Mouse (Mus musculus) hindbrain, postnatal 0 days (tissue): ENCODE data around the gene Tmem186. TPM values are rescaled to one million over a fixed set of nuclear protein-coding genes. Genes with fewer than 3 reads are reported as not detected.

Experiments
- ATAC-seq: fragments of 200-750 bp; cut with Nextera tagmentation; 2 replicates; pipeline ENCODE4 v1.8.0; 2017; ENCODE audit warnings: mild to moderate bottlenecking, moderate TSS enrichment, moderate library complexity
- DNase-seq: peaks from one replicate; pipeline ENCODE4 v3.0.0-alpha.2; 2015; ENCODE audit warnings: low spot score
- H3K27ac ChIP-seq: fragments of 300-500 bp; sonication (generic); 2 replicates; pipeline ENCODE4 v1.5.1; 2014; ENCODE audit warnings: mild to moderate bottlenecking
- H3K27me3 ChIP-seq: fragments of 300-500 bp; sonication (generic); 2 replicates; pipeline ENCODE4 v1.6.1; 2014; ENCODE audit warnings: low read length, mixed read lengths; ENCODE audit not compliant: insufficient read depth
- H3K36me3 ChIP-seq: fragments of 300-500 bp; sonication (generic); 2 replicates; pipeline ENCODE4 v1.6.1; 2014; ENCODE audit warnings: low read length, mixed read lengths; ENCODE audit not compliant: insufficient read depth
- H3K4me1 ChIP-seq: fragments of 300-500 bp; sonication (generic); 2 replicates; pipeline ENCODE4 v1.6.1; 2014; ENCODE audit warnings: antibody characterized with exemption, low read length, mixed read lengths; ENCODE audit not compliant: insufficient read depth
- H3K4me2 ChIP-seq: fragments of 300-500 bp; sonication (generic); 2 replicates; pipeline ENCODE4 v1.6.1; 2014; ENCODE audit warnings: low read depth, mild to moderate bottlenecking, low read length, moderate library complexity, mixed read lengths
- H3K4me3 ChIP-seq: fragments of 300-500 bp; sonication (generic); 2 replicates; pipeline ENCODE4 v1.5.1; 2014; ENCODE audit warnings: low read length
- H3K9ac ChIP-seq: fragments of 300-500 bp; sonication (generic); replicated peaks from 2 replicates; pipeline ENCODE4 v1.6.1; 2014; ENCODE audit warnings: mild to moderate bottlenecking, low read length, moderate library complexity, mixed read lengths
- H3K9me3 ChIP-seq: fragments of 300-500 bp; sonication (generic); 2 replicates; pipeline ENCODE4 v1.6.1; 2016; ENCODE audit warnings: low read length, mixed read lengths
- CTCF ChIP-seq: IDR thresholded peaks from 2 replicates; pipeline ENCODE4 v1.5.1; 2016; ENCODE audit warnings: antibody characterized with exemption, control low read depth, low read depth
- WGBS: fragments of 180-500 bp; shearing (Covaris S2); extraction: QIAGEN DNeasy Blood & Tissue Kit; methylation state at CpG from one replicate; pipeline ENCODE4 v1.1.7; 2014; 5-methylcytosine and 5-hydroxymethylcytosine counted together
- polyA plus RNA-seq: library from polyadenylated mRNA; unstranded; fragments of >200 nt; fragmentation: Nextera tagmentation; extraction: Ambion mirVana; gene quantifications from 2 replicates; pipeline ENCODE4 v1.2.1, GENCODE M21; 2015
- total RNA-seq: library from RNA; depleted of rRNA; stranded (reverse); fragments of >200 nt; gene quantifications from 2 replicates; pipeline ENCODE4 v1.2.3, GENCODE M21; 2014

The Tmem186 gene
- total and polyA plus RNA-seq, 2 experiments from 2014 or later = 15.7 to 19.1 TPM

GRCm38 (mm10) chr16:8658349-8658748 lies 20.8 kb upstream of the Tmem186 start:
- H3K4me2 ChIP-seq = no peak overlapping the region
- no peaks in the 10 kb centered on the region for H3K9me3 ChIP-seq
- DNase-seq (no peak), ATAC-seq (no peak)
- no peak overlapping the region for H3K9ac ChIP-seq
- no peak overlapping the region for H3K27ac ChIP-seq
- TF ChIP-seq CTCF = no peak
- no peaks in the 10 kb centered on the region for H3K4me1 ChIP-seq
- H3K36me3 ChIP-seq = peaks cover 46% of the 10 kb centered on the region
- H3K4me3 ChIP-seq = no peak overlapping the region
- WGBS = 75% methylated on average over 4 of the region's 4 CpGs
- H3K27me3 ChIP-seq = no peaks in the 10 kb centered on the region

- no peak overlapping the region for H3K4me3 ChIP-seq
- H3K4me2 ChIP-seq = no peak overlapping the region
- peaks cover 55% of the 10 kb centered on the region for H3K36me3 ChIP-seq
- H3K9me3 ChIP-seq = no peaks in the 10 kb centered on the region
- no peak for DNase-seq
- H3K9ac ChIP-seq = no peak overlapping the region
- TF ChIP-seq CTCF = no peak
- no peak for ATAC-seq
- no peak overlapping the region for H3K27ac ChIP-seq
- WGBS = 80% methylated on average over 2 of the region's 2 CpGs
- H3K4me1 ChIP-seq = no peaks in the 10 kb centered on the region
- no peaks in the 10 kb centered on the region for H3K27me3 ChIP-seq
Observed at GRCm38 (mm10) chr16:8656256-8656655, 18.7 kb upstream of the Tmem186 start.

GRCm38 (mm10) chr16:8655599-8655998 lies 18.1 kb upstream of the Tmem186 start:
- ATAC-seq (no peak), DNase-seq (no peak)
- Histone ChIP-seq H3K4me2 (no peak overlapping the region), H3K9me3 (no peaks in the 10 kb centered on the region), H3K4me3 (no peak overlapping the region), H3K27ac (no peak overlapping the region), H3K4me1 (no peaks in the 10 kb centered on the region), H3K9ac (no peak overlapping the region), H3K27me3 (no peaks in the 10 kb centered on the region), H3K36me3 (peaks cover 62% of the 10 kb centered on the region)
- 0 out of 2 replicates have a peak, but pooled peaks have one; percentile 6 for TF ChIP-seq CTCF
- WGBS = 84% methylated on average over 9 of the region's 9 CpGs

GRCm38 (mm10) chr16:8655108-8655507 lies 17.6 kb upstream of the Tmem186 start:
- Histone ChIP-seq H3K4me1 (no peaks in the 10 kb centered on the region), H3K4me2 (no peak overlapping the region), H3K4me3 (no peak overlapping the region), H3K27me3 (no peaks in the 10 kb centered on the region), H3K9me3 (no peaks in the 10 kb centered on the region), H3K27ac (no peak overlapping the region), H3K9ac (no peak overlapping the region), H3K36me3 (peaks cover 61% of the 10 kb centered on the region)
- ATAC-seq = no peak
- no peak for DNase-seq
- TF ChIP-seq CTCF = no peak
- 88% methylated on average over 6 of the region's 6 CpGs for WGBS

- Histone ChIP-seq H3K27me3 (no peaks in the 10 kb centered on the region), H3K36me3 (peaks cover 74% of the 10 kb centered on the region), H3K27ac (no peak overlapping the region), H3K9me3 (no peaks in the 10 kb centered on the region), H3K4me2 (no peak overlapping the region), H3K4me1 (no peaks in the 10 kb centered on the region), H3K9ac (no peak overlapping the region), H3K4me3 (no peak overlapping the region)
- WGBS = 92% methylated on average over 3 of the region's 3 CpGs
- DNase-seq = no peak
- ATAC-seq = no peak
- no peak for TF ChIP-seq CTCF
Observed at GRCm38 (mm10) chr16:8650007-8650406, 12.5 kb upstream of the Tmem186 start.

- WGBS = 85% methylated on average over 6 of the region's 6 CpGs
- Histone ChIP-seq H3K4me2 (no peak overlapping the region), H3K27me3 (no peaks in the 10 kb centered on the region), H3K36me3 (peaks cover 52% of the 10 kb centered on the region), H3K27ac (no peak overlapping the region), H3K9ac (no peak overlapping the region), H3K9me3 (no peaks in the 10 kb centered on the region), H3K4me3 (no peak overlapping the region), H3K4me1 (no peaks in the 10 kb centered on the region)
- DNase-seq = no peak
- no peak for TF ChIP-seq CTCF
- no peak for ATAC-seq
Observed at GRCm38 (mm10) chr16:8645546-8645945, 8.0 kb upstream of the Tmem186 start.

- TF ChIP-seq CTCF = peak; percentile 83
- no peak overlapping the region for H3K4me3 ChIP-seq
- H3K4me1 ChIP-seq = no peaks in the 10 kb centered on the region
- peaks cover 38% of the 10 kb centered on the region for H3K36me3 ChIP-seq
- H3K27ac ChIP-seq = no peak overlapping the region
- WGBS = 80% methylated on average over 2 of the region's 2 CpGs
- DNase-seq (peak; percentile 49), ATAC-seq (peak; percentile 70)
- H3K9me3 ChIP-seq = no peaks in the 10 kb centered on the region
- no peaks in the 10 kb centered on the region for H3K27me3 ChIP-seq
- H3K4me2 ChIP-seq = no peak overlapping the region
- H3K9ac ChIP-seq = no peak overlapping the region
Observed at GRCm38 (mm10) chr16:8643855-8644254, 6.3 kb upstream of the Tmem186 start.
